Mouse (Mus musculus) R1 (cell line): ENCODE measurements at regions not wholly inside any gene's neighbourhood (a gene's known extent, or its start where the extent isn't known, plus 50 kb on each side); places are given as distances from the start of the nearest gene placed in this dataset.
A peak's percentile ranks its signal among the peaks of the same experiment; 100 is the strongest.
"Not testable (repeated sequence)": the region's sequence is repeated elsewhere in the genome, so short reads cannot be mapped to it uniquely, and the experiment has no call there.

ENCODE experiments used
- DNase-seq: peaks from one replicate; pipeline ENCODE4 v3.0.0-alpha.2; 2018; ENCODE audit warnings: low read depth, low spot score

DNA sequence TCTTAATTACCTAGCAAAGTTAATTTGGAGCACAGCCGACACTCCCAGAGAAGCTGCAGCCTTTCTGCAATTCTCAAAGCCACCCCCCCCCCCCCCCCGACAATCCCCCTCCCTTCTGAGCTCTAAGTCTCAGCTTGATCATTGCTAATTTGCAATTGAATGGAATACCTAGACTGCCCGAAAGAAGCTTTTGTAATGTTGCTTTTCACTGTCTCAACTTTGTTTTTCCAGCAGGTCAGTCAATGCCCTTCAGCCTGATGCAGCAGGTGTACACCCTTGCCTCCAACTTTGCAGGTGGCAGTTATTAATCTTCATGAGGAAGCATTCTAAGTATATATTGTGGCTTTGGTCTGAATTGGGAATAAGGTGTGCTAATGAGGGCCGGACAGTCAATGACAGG, 1006.6 kb upstream of the Gm8797 start:
- peak; percentile 85 for DNase-seq

DNA sequence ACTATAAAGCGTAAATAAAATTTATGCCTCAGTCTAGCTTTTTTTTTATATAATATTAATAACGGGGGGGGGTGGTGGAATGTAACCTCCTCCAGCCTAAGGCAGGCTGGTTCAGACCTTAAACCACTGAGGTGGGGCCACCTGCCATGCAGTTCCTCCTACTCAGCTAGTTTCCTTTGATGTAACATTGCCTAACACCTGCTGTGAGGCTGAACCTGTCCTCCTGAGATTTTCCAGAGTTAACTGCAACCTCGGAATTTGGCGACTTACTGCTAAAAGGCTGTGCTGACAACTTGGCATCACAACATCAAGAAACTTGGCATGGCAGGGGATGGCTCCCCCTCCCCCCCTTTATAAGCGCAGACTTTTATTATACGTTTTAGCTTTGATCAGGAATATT, 1006.0 kb upstream of the Gm8797 start:
- DNase-seq, result peak; percentile 73

DNA sequence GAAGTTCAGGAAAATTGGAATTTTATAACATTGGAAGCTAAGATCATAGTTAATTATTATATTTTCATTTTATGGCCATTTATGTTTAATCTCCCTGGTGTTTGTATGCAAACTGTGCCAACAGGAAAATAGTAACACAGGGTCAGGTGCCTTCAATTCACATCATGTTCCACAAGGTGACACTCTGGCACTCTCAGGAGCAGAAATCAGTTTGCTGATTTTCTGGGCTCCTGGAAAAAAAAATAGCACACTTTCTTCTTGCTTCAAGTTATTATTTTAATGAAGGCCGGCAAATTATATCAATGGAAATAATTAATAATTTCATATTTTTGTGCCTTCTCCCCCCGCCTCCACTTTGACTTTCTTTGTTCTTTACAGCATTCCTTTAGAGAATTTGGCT, 994.5 kb upstream of the Gm8797 start:
- no peak for DNase-seq

DNA sequence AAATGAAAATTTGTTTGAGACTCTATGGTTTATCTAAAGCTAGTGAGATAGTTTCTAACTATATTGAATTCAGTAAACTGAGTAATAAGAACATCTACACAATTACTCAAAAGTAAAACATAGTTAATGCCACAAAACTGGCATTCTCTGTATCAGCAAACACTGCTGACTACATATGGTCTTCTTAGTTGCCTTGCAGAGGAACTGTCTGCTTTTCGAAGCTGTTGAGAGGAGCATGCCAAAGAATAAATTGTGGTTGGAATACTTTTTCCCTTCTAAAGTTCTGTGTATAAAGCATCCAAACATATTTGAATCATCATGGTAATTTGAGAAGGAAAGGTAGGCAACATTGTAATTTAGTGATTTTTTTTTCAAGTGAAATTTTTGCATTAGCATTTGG, 993.5 kb upstream of the Gm8797 start:
- DNase-seq, result no peak

DNA sequence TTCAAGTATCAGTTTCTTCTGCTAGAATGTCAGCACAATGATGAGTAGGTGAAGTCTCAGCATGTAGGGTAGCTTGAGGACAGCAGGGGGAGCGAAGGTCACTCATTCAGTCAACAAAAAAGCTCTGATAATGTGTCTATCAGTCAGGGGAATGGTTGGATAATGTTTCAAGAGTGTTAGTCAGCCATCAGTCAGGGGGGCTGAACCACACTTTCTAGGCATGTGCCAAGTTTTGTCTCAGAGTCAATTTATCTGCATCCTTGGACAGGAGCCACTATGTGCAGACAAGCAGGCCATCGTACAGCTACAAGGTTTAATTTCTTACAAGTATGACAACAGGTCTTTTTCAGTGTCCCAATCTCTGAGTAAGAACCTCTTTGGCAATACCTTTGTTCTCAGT, 987.5 kb upstream of the Gm8797 start:
- no peak for DNase-seq

- DNase-seq, result no peak
Observed at GRCm38 (mm10) chr3:4776632-4777031, 974.0 kb upstream of the Gm8797 start.

GRCm38 (mm10) chr3:4785160-4785559, 965.4 kb upstream of the Gm8797 start:
- peak; percentile 6 for DNase-seq

- DNase-seq, result no peak
Observed at GRCm38 (mm10) chr3:4793141-4793540, 957.5 kb upstream of the Gm8797 start.

- no peak for DNase-seq
Observed at GRCm38 (mm10) chr3:4796041-4796908, 954.3 kb upstream of the Gm8797 start.

DNA sequence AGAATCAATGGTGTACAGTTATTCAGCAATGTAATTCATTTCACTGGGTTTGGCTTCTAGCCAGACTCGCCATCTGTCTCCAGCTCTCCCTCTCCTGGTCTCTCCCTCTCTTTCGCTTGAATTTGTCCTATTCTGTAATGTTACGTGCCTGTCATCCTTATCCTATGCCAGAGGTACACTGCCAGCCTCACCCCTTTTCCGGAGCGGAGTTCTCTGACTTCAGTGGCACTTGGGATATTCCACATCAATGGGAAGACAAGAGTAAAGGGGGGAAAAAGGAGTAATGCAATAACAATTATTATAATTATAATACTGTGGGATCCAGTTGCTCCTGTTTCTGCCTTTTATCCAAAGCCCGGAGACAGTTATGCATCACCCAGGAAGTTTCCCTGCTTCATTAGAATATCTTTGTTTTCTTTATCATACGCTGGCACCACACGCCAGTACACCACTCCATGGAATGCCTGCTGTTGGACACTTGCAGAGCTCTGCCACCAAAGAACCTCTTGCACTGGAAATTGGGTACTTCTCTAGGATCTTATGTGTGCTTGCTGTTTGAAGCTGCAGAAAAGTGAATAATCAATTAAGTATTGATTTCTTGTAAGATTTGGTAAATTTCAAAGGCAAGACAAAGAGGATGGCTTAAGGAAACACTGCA, 953.6 kb upstream of the Gm8797 start:
- no peak for DNase-seq

DNA sequence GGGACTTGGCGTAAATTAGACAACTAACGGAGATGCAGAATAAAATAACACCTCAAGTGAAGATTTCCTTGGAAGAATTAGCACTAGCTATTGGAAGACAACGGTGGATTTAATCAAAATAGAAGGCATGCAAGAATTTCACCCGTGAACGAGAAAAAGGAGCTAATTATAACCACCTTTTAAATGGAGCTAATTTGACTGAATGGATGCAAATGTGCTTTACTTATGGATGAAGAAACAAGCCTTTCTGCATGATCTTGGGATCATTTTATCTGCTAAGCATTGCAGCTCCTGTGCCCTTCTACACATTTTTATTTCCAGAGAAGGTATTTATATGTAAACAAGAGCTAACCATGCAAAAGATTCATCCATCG, 953.1 kb upstream of the Gm8797 start:
- DNase-seq, result no peak

DNA sequence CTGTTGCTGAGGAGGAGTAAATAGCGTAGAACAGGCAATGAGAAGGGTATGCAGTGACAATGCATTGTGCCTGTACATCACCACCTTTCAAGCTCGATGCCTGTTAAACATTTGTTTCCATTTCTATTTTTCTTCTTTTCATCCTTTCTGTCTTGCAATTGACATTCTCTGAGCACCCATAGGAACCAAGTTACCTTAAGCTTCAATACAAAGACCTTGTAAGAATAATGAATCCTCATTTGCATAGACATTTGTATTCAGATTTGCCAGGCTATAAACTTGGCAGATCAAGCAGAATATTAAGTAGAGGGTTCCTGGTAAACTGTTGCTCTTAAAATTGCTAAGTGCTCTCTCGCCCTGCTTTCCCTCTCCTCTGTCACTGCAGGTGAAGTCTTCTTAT, 952.2 kb upstream of the Gm8797 start:
- DNase-seq, result no peak

- DNase-seq, result no peak
Observed at GRCm38 (mm10) chr3:4834459-4834858, 916.1 kb upstream of the Gm8797 start.

- DNase-seq, result no peak
Observed at GRCm38 (mm10) chr3:4835645-4836044, 915.0 kb upstream of the Gm8797 start.

DNA sequence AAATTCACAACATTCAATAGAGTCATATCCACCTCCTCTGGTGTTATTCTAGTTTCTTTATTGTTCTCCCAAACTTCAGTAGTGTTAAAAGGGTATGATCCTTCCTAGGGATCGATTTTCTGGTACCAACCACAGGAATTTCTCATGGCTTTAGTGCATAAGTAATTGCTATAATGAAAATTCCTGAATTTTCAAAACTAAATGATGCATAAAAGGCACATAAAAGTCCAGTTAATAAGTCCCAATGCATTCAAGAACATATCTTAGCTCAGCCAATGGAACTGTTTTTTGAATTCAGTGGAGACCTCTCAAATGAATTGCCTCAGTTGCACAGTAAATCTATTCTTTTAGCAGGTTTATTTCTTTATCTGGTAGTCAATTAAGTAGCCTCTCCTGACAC, 913.7 kb upstream of the Gm8797 start:
- no peak for DNase-seq

- no peak for DNase-seq
Observed at GRCm38 (mm10) chr3:4854958-4855566, 895.5 kb upstream of the Gm8797 start.

DNA sequence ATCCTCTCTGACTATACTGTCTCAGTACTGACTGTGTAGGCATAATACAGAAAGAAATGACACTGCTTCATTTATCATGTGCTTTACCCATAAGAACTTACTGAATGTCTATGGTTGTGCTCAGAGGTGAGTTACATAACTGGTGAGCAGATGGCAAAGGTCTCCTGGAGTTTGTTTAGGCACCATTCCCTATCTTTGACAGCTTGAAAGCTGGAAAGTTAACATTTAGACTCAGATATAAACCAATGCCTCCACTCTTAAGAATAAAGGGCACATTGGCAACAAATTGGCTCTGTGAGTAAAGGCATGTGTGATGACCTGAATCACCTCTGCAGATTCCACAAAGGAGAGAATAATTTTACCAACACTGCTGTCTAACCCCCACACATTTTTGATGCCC, 894.0 kb upstream of the Gm8797 start:
- no peak for DNase-seq

DNA sequence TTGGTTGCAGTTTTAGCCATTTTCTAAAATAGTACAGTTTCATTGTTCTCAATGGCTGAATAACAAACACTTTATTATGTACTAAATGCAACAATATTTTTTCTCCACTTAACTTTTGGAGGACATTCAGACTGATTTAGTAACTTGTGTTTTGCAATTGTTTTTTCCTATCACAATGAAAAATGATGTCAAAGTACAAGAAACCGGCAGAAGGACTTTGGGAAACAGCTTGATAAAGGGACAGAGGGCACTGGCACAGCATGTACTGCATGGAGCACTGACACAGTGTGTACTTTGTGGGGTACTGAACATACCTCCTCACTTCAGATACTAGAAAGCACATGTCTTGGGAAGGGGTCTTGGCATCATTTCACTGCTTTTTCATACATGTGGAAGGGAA, 884.4 kb upstream of the Gm8797 start:
- no peak for DNase-seq

DNA sequence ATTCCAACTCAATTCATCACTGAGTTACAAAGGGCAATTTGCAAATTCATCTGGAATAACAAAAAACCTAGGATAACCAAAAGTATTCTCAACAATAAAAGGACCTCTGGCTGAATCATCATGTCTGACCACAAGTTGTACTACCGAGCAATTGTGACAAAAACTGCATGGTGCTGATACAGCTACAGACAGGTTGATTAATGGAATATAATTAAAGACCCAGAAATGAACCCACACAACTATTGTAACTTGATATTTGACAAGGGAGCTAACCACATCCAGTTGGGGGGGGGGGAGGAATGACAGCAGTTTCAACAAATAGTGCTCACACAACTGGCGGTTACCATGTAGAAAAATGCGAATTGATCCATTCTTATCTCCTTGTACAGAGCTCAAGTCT, 864.7 kb upstream of the Gm8797 start:
- DNase-seq, result no peak

DNA sequence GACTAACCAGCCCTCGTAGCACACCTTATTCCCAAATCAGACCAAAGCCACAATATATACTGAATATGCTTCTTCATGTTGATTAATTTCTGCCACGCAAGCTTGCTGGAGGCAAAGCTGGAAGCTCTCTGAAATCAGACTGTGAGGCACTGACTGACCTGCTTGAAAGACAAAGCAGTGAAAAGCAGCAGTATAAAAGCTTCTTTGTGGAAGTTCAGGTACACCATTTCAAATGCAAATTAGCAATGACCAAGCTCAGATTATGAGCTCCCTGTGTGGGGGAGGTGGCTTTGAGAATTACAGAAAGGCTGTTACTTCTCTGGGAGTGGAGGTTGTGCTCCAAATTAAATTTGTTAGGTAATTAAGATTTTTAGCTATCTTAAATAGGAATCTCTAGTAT, 857.5 kb upstream of the Gm8797 start:
- DNase-seq, result peak; percentile 89

DNA sequence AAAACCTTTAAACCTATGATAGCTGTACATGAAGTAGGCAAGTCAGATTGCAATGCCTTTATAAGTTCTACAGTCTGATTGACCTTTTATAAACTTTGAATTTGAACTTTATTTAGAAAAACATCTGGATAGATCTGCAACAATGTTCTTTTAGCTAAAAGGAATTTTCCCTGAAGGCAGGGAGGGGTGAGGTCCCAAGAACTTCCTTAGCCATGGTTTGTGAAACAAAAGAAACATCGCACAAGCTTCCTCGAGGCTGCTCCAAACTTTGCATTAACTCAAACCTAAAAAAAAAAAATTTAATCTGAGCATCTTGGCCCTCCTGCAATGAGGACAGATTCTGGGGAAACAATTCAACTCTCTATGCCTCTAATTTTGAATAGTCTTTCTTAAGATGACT, 854.8 kb upstream of the Gm8797 start:
- DNase-seq, result peak; percentile 73

- not testable (repeated sequence) for DNase-seq
Observed at GRCm38 (mm10) chr3:4907556-4907955, 843.0 kb upstream of the Gm8797 start.

DNA sequence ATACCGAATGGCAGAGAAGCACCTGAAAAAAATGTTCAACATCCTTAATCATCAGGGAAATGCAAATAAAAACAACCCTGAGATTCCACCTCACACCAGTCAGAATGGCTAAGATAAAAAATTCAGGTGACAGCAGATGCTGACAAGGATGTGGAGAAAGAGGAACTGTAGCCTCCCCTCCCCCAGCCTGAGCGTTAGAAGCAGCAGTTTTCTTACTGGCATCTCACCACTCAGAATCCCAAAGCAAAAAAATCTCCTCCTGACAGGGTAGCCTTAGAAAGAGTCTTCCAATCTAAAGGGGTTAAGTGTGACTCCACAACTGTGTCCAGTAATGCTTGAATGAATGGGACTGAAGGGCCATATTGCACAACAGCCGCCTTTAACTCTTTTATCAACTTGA, 819.9 kb upstream of the Gm8797 start:
- not testable (repeated sequence) for DNase-seq
